Mouse (Mus musculus): ENCODE measurements around the gene Mettl26.

The Mettl26 gene

DNA sequence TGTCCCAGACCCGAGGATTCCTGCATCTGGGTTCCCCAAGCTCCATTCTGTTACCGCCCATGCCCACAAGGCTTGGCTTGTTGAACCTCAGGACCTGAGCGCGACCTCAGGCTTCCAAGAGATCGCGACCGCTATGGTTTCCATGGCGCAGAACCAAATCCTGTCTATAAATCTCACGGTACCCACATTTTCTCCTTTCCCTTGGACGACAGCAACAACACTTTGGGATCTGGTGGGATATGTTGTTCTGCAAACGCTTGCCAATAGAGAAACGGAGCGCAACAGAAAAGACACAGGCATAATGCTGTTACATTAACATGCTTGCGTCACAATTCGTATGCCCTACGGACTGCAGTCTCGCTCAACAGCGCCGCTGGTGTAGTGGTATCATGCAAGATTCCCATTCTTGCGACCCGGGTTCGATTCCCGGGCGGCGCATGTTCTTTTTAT is at the start of gene Mettl26:
Gene Mettl26, plus strand, starts transcription at position 354 of the 450 bp plus-strand sequence.
- no peak for DNase-seq (ENCODE audit: extremely low read depth, low read depth, low spot score)

DNA sequence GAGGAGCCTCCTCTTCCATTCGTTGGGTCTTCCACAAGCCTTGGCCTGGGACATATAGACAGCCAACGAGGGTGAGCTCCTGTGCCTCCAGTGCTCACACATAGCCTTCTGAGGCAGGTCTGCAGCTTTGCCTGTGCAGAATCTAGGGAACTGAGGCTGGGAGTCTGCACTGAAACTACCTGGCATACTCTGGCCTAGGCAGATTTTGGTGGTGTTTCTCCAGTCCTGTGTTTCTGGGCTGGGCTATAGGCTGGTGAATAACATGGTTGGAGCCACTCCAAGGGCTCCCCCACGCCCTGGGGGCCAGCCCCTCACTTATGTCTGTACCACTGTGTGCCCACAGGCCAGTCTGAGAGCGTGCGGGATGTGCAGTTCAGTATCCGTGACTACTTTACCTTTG is 49.6 kb upstream of the Mettl26 start:
- DNase-seq (ENCODE audit: extremely low read depth, low read depth, low spot score): no peak

DNA sequence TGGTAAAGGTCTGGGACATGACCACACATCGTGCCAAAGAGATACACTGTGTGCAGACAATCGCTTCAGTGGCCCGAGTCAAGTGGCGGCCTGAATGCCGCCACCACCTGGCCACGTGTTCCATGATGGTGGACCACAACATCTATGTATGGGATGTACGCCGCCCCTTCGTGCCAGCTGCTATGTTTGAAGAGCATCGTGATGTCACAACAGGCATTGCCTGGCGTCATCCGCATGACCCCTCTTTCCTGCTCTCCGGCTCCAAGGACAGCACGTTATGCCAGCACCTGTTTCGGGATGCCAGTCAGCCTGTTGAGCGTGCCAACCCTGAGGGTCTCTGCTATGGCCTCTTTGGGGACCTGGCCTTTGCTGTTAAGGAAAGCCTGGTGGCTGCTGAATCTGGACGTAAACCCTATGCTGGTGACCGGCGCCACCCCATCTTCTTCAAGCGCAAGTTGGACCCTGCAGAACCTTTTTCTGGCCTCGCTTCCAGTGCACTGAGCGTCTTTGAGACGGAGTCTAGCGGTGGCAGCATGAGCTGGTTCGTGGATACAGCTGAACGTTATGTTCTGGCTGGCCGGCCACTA is 48.8 kb upstream of the Mettl26 start:
- DNase-seq (ENCODE audit: extremely low read depth, low read depth, low spot score): no peak

DNA sequence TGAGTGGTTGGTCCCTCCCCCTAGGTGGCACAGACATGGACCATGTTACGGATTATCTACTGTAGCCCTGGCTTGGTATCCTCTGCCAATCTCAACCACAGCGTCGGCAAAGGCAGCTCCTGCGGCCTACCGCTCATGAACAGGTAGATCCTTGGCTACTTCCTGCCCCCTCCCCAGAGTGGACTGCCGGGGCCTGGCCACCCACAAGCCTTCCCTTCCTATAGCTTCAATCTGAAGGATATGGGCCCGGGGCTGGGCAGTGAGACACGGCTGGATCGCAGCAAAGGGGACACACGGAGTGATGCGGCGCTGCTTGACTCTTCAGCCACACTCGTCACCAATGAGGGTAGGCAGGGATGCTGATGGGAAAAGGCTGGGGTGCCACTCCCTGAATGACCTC is 47.9 kb upstream of the Mettl26 start:
- no peak for DNase-seq (ENCODE audit: extremely low read depth, low read depth, low spot score)

DNA sequence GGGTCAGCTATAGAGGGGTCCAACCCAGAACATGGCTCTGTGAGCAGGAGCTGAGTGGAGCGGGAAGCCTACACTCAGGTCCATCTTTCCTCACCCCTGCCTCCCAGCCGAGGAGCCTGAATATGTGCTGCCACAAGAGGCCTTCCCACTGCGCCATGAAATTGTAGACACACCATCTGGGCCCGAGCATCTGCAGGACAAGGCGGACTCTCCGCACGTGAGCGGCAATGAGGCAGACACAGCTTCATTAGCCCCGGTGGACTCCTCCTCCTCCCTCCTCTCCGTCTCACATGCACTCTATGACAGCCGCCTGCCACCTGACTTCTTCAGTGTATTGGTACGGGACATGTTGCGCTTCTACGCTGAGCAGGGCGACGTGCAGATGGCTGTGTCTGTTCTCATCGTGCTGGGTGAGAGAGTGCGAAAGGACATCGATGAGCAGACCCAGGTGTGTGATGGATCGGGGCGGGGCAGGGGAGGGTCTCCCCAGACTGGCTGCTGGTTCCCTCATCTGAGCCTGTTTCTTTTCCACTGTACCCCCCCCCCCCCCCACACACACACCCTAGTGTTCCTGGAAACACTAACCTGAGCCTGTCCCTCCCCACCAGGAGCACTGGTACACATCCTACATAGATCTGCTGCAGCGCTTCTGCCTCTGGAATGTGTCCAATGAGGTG is 47.2 kb upstream of the Mettl26 start:
- DNase-seq (ENCODE audit: extremely low read depth, low read depth, low spot score): no peak

DNA sequence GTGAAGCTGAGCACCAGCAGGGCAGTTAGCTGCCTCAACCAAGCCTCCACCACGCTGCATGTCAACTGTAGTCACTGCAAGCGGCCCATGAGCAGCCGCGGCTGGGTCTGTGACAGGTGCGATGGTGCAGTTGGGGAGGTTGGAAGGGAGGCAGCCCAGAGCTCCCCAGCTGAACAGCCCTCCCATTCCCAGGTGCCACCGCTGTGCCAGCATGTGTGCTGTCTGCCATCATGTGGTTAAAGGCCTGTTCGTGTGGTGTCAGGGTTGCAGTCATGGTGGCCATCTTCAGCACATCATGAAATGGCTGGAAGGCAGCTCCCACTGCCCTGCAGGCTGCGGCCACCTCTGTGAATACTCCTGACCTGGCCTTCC is 46.7 kb upstream of the Mettl26 start:
- DNase-seq (ENCODE audit: extremely low read depth, low read depth, low spot score): no peak

DNA sequence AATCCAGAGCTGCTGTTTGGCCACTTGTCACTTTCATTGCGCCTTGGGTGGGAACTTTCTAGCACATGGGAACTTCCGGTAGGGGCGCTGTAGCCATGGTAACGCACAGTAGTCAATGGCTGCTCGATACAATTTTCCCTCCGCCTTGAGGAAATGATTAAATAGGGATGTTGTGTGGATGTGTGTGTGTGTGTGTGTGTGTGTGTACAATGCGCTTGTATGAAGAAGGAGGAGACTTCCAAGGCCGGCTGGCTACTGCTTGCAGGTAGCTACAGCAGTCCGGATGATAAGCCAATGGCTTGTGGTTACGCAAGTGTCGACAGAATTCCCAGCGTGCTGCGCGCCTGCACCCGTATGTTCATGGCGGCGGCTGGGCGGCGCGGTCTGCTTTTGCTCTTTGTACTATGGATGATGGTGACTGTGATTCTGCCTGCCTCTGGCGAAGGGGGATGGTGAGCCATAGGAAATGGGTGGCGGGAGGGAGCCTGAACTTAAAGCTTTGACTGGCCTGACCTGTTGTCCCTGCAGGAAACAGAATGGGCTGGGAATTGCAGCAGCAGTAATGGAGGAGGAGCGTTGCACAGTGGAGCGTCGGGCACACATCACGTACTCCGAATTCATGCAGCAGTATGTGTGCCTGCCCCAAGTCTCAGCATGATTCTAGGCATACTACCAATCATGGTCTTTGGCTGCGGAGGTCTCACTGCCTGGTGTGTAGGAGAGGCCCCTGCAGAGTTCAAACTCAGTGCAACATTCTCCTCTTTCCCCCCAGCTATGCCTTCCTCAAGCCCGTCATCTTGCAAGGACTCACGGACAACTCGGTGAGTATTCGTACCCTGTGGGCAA is 45.9 kb upstream of the Mettl26 start, which contains the start of gene Jmjd8:
Gene Jmjd8, plus strand, starts transcription at position 156 of the 846 bp plus-strand sequence.
- DNase-seq (ENCODE audit: extremely low read depth, low read depth, low spot score): no peak

DNA sequence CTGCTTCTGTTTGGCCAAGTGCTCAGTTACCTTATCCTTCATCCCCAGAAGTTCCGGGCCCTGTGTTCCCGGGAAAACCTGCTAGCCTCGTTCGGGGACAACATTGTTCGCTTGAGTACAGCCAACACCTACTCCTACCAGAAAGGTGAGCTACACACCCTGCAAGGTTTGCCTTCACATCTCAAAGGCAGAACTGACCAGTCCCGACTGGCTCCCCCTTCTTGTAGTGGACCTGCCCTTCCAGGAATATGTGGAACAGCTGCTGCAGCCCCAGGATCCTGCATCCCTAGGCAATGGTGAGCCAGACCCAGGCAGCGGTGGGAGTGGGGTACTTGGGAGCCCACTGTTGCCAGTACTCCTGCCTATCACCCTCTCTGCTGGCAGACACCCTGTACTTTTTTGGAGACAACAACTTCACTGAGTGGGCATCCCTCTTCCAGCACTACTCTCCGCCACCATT is 45.3 kb upstream of the Mettl26 start:
- no peak for DNase-seq (ENCODE audit: extremely low read depth, low read depth, low spot score)

DNA sequence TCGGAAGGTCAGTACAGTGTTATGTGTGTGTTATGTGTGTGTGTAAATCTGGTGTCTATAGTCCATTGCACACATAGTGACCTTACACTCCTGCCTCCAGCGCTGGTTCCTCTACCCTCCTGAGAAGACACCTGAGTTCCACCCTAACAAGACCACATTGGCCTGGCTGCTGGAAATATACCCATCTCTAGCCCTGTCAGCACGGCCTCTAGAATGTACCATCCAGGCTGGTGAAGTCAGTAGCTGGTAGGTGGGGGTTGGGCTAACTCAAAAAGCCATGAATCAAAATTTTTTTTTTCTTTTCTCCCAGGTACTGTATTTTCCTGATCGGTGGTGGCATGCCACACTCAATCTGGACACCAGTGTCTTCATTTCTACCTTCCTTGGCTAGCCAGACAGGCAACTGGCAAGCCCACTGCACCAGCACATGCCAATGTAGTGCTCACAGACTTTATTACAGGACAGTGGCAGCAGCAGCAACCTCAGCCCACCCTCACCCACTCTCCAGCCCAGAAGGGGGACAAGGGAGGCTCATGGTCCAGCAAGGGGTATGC is 44.6 kb upstream of the Mettl26 start:
- no peak for DNase-seq (ENCODE audit: extremely low read depth, low read depth, low spot score)

DNA sequence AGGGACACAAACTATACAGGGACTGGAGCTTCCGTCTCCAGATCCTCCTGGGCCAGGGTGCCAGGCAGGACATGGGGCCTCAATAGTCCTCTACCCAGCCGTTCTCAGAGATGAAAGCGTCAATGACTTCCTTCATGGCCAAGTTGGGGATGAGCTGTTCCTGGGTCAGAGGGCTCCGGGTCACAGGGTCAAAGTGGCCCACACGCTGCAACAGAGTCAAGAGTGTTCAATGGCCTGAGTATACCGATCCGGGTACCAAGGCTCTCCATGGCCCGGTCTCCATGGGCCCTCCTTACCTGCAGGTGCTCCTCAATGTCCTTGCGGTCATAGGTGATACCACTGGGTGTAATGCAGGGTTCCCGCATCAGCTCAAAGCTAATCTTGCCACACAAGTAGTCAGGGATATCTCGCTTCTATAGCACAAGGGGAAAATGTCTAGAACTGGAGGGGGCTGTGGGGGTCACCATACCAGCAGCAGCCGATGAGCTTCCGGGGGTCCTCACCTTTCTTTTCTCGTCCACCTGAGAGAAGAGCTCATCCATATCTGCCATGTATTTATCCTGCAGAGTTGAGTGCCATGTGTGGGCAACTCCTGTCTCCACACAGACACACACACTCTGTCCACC is 44.0 kb upstream of the Mettl26 start:
- DNase-seq (ENCODE audit: extremely low read depth, low read depth, low spot score): no peak

DNA sequence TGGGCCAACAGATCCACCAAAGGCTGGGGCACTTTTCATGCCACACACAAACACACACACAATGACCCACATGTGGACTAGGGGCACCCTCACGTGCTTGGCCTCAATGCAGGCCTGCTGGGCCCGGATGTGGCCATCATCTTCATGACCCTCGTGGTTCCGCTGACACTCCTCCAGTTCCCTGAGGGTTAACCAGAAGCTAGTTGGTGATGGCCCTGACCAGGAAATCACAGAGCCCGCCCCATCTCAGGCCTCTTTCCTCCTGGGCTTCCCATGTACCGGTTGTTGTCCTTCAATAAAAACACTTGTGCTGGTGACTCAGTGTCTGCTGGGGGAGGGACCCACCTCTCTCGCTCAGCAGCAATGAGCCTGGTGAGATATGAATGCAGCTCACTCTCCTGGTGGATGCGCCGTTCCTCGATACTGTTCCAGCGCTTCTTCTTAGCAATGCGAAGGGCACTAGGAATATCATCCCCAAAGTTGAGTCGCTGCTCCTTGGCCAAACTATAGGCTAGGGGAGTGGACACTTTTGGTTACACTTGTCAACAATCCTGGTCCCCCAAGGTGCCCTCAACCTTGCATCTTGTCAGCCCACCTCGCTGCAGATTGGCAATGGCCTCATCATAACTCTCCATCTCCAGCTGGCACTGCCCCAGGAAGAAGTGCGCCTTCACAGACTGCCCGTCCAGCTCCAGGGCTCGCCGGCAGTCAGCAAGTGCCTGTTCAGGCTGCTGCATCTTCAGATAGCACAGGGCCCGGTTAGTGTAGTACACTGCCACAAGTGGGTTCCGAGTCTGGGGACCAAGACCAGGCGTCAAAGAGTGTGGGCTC is 43.2 kb upstream of the Mettl26 start:
- DNase-seq (ENCODE audit: extremely low read depth, low read depth, low spot score): no peak

DNA sequence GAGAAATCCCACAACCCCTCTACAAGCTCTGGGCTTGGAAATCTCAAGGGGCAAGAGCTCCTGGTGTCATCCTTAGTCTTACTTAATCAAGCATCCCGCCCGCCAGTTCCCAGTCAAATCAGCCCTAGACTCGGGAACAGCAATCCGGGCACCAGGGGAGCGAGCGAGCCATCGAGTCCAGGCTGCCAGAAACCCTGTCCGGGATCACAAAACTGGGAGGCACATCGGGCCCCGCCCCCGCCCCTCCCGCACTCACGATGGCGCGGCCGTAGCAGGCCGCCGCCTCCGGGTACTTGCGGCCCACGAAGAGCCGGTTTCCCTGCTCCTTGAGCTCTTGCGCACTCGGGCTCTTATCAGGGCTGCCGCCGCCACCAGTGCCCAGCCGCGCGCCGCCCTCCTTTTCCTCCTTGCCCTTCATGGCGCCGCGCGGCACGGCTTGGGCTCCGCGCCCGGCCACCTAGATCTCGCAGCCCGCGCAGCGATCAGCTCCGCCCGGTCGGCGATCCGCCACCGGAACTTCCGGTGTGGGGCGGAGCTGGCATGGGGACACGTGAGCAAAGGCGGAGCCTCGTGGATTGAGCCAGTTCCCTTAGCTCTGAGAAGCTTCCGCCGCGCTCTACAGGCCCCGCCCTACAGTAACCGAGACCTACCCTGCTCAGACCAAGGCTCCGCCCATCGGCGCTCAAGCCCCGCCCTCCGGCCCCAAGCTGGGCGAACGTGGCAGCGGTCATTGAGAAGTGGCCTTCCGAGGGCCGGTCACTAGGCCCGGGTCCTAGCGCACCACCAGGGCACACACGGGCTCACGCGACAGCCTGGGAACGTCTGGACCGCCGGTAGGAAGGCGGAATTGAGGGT is 42.2 kb upstream of the Mettl26 start:
- no peak for DNase-seq (ENCODE audit: extremely low read depth, low read depth, low spot score)

DNA sequence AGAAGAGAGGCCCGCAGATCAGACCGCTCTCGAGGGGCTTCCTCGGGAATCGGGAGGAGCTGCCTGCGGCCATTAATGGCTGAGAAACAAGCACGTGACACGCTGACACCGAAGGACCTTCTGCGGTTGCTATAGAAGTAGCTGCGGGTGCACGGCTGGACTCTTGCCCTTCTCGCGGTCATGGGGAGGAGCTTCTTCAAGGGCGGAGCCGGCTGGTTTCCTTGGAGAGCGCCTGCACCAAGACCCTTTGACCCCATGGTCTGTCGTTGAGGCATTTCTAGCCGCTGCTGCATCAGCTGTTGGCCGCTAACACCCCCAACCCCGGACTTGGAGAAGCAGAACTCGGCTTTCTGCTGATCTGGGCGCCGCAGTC is 41.6 kb upstream of the Mettl26 start, which contains the start of gene Stub1:
Gene Stub1, minus strand, starts transcription at position 114 of the 373 bp plus-strand sequence.
- DNase-seq (ENCODE audit: extremely low read depth, low read depth, low spot score): no peak

DNA sequence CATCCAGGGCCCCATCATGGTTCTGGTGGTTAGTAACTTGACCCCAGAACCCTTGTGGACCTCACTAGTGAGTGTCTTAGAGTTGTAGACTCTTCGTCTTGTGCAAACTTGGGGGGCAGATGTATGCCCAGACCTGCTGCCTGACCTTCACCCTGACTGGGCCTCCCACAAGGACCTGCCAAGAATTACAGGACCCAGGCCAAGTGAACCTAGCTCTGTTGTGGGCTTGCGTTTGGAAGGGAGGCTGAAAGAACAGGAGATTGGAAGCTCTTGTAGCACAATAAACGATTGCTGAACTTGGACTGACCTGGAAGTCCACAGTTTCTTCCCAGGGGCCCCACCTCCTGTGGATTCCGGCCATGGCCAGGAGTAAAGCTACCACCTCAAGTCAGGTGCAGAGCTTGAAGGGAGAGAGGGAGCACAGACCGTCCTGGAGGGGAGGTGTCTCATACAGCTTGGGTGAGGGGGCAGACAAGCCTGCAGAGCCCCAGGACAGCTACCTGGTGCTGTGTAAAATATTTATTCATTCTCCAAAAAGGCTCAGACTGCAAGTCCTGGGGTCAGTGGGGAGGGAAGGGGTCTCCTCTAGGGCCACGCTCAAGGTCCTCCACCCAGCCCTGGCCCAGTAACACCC is 40.8 kb upstream of the Mettl26 start:
- no peak for DNase-seq (ENCODE audit: extremely low read depth, low read depth, low spot score)

DNA sequence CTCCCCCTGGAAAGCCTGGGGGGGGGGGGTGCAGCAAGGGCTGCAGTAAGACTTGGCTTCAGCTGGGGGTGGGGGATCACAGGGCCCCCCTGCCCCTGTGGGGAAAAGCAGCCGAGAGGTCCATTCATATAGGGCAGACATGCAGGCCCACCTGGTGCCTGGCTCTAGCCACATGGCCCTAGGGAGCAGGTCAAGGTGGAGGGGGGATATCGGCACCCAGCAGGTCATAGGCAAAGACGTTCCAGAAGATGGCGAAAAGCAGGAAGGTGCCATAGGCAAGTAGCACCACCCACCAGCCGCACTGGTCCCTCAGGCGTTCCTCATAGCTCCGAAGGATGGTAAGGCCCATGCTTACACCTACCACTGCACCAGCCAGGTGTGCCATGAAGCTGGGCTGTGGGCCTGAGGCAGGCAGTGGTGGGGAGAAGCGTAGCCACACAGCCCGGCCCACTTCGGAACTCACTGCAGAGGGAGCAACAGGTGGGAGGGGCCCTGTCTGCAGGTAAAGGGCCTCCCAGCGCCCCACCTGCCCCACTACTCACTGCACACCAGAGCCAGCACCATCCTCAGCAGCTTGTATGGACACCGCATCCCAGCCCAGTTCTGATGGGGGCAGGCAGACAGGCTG is 40.2 kb upstream of the Mettl26 start:
- DNase-seq (ENCODE audit: extremely low read depth, low read depth, low spot score): no peak

DNA sequence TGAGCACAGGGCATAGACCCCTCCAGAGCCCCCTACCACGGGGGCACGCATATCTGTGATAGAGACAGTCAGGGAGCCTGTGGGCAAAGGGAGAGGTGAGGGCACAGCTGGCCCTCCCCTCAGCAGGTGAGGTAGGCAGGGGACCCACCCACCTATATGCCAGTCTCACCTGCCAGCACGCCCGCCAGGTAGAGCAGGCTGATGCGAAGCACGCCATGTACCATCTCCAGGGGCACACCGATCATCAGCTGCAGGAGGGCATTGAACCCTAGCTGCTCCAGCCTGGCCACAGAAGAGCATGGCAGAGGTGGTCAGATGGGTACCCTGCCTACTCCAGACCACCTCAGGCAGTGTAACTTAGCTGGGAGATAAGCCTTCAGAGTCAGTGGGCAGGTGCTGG is 39.6 kb upstream of the Mettl26 start:
- DNase-seq (ENCODE audit: extremely low read depth, low read depth, low spot score): no peak

DNA sequence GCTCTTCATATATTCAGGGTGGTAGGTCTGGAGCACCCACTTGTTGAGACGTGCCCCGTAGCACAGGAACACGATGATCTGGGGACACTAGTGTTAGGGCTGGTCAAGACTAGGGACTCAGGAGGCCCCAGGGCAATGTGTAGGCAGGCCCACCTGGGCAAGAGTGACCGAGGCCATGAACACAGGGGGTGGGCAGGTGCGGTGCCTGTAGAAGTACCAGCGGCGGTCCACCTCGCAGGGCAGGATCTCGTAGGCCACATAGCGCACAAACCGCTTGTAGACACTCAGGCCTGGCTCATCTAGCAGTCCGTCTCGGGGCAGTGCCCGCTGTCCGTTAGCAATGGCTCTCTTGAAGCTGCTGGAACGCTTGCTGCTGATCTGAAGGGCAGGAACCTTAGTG is 39.1 kb upstream of the Mettl26 start:
- DNase-seq (ENCODE audit: extremely low read depth, low read depth, low spot score): no peak

DNA sequence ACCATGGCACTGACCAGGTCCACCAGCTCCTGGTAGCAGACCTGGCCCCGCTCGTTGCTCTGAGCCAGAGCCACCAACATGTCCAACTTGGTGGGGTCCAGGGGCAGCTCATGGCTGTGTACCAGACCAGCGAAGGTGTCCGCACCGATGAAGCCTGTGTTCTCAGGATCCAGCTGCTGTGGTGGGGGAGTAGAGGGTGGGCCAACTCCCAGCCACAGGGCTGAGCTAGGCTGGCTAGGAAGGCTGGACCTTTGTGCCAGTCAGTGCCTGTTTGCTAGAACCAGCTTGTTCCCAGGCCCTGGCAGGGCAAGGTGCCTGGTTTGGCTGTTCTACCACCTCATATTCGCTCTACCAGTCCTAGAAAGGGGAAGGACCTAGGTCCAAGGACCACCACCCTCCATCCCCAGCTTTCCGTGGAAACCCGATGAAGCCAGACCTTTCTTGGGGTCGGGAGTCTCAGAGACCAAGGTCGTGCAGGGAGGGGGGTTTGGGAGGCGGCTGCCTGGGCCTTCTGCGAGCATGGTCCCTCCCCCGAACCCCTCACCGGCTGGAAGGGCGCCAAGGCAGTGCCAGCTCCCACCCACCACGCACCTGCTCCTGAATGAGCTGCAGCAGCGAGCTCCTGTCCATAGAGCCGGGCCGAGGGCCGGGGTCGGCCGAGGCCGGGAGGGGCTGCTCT is 38.3 kb upstream of the Mettl26 start:
- DNase-seq (ENCODE audit: extremely low read depth, low read depth, low spot score): no peak
